Mouse (Mus musculus) forebrain, embryonic 14.5 days (tissue): ENCODE results near the gene Prmt3. TPM values are rescaled to one million over a fixed set of nuclear protein-coding genes. Genes with fewer than 3 reads are reported as not detected.

Experiments used
- ATAC-seq: fragments of 200-750 bp; cut with Nextera tagmentation; 2 replicates; pipeline ENCODE4 v1.8.0; 2017; ENCODE audit warnings: mild to moderate bottlenecking, moderate library complexity
- DNase-seq: peaks from one replicate; pipeline ENCODE4 v3.0.0-alpha.2; 2015; ENCODE audit warnings: low spot score
- H3K27ac ChIP-seq: fragments of 300-500 bp; sonication (generic); 2 replicates; pipeline ENCODE4 v1.5.1; 2014; ENCODE audit warnings: low read depth, mild to moderate bottlenecking, control low read depth, low read length, moderate library complexity
- H3K27me3 ChIP-seq: fragments of 300-500 bp; sonication (generic); replicated peaks from 2 replicates; pipeline ENCODE4 v1.6.1; 2014; ENCODE audit warnings: low read length, control low read depth, mixed read lengths; ENCODE audit not compliant: control insufficient read depth, insufficient read depth
- H3K36me3 ChIP-seq: fragments of 300-500 bp; sonication (generic); 2 replicates; pipeline ENCODE4 v1.6.1; 2014; ENCODE audit warnings: low read length, control low read depth; ENCODE audit not compliant: control insufficient read depth, insufficient read depth
- H3K4me1 ChIP-seq: fragments of 300-500 bp; sonication (generic); 2 replicates; pipeline ENCODE4 v1.6.1; 2014; ENCODE audit warnings: antibody characterized with exemption, low read length, control low read depth; ENCODE audit not compliant: control insufficient read depth, insufficient read depth
- H3K4me2 ChIP-seq: fragments of 300-500 bp; sonication (generic); 2 replicates; pipeline ENCODE4 v1.6.1; 2014; ENCODE audit warnings: mild to moderate bottlenecking, control low read depth, low read length
- H3K4me3 ChIP-seq: fragments of 300-500 bp; sonication (generic); 2 replicates; pipeline ENCODE4 v1.5.1; 2014; ENCODE audit warnings: low read depth, low read length, control low read depth
- H3K9ac ChIP-seq: fragments of 300-500 bp; sonication (generic); 2 replicates; pipeline ENCODE4 v1.6.1; 2014; ENCODE audit warnings: mild to moderate bottlenecking, low read length, control low read depth, moderate library complexity
- H3K9me3 ChIP-seq: fragments of 300-500 bp; sonication (generic); replicated peaks from 2 replicates; pipeline ENCODE4 v1.6.1; 2016; ENCODE audit warnings: low read length, control low read depth, mixed read lengths; ENCODE audit not compliant: control insufficient read depth
- WGBS: fragments of 180-500 bp; shearing (Covaris S2); extraction: QIAGEN DNeasy Blood & Tissue Kit; methylation state at CpG from one replicate; pipeline ENCODE4 v1.1.7; 2014; 5-methylcytosine and 5-hydroxymethylcytosine counted together
- polyA plus RNA-seq: library from polyadenylated mRNA; unstranded; fragments of >200 nt; fragmentation: Nextera tagmentation; extraction: Ambion mirVana; gene quantifications from 2 replicates; pipeline ENCODE4 v1.2.1, GENCODE M21; 2014

Prmt3 gene
- polyA plus RNA-seq, 1 experiment from 2014 or later: 50.2 TPM

DNA sequence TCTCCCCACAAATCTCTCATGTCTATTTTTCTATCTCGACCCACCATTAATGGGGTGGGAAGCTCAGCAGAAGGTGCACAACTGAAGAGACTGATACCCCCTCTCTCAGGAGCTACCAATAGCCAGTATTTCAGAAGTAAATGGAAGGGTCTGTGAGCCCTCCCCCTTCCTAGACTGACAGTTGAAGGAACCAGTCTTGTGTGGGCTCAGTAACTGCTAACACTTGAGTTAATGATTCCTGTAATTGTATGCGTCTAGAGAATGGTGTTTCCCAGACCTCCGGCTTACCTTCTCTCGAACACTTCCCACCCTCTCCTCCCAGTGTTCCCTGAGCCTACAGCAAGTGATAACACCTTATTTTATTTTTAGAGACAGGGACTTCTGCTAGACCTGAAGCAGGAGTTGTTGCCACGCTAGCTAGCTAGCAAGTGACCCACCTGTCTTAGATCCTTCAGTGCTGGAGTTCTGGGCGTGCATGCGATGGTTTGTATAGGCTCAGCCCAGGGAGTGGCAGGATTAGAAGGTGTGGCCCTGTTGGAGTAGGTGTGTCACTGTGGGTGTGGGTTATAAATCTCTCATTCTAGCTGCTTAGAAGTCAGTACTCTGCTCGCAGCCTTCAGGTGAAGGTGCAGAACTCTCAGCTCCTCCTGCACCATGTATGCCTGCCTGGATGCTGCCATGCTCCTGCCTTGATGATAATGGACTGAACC is 102.0 kb downstream of the Prmt3 start:
- Histone ChIP-seq H3K4me1 (peaks cover 14% of the 10 kb centered on the region), H3K36me3 (no peaks in the 10 kb centered on the region), H3K9ac (no peak overlapping the region), H3K27me3 (no peaks in the 10 kb centered on the region), H3K27ac (no peak overlapping the region), H3K9me3 (no peaks in the 10 kb centered on the region), H3K4me3 (no peak overlapping the region), H3K4me2 (no peak overlapping the region)
- WGBS: 82% methylated on average over 8 of the region's 8 CpGs
- DNase-seq (no peak), ATAC-seq (no peak)

- peak overlapping the region; percentile 60; the same call in 1 of the 2 replicates for H3K27ac ChIP-seq
- no peak overlapping the region for H3K9ac ChIP-seq
- H3K4me1 ChIP-seq: peaks cover 14% of the 10 kb centered on the region
- H3K27me3 ChIP-seq: no peaks in the 10 kb centered on the region
- peak; percentile 44 for DNase-seq
- H3K9me3 ChIP-seq: no peaks in the 10 kb centered on the region
- no peak overlapping the region for H3K4me3 ChIP-seq
- no peak overlapping the region for H3K4me2 ChIP-seq
- 21% methylated on average over 4 of the region's 4 CpGs for WGBS
- no peaks in the 10 kb centered on the region for H3K36me3 ChIP-seq
- peak; percentile 49; the same call in 1 of the 2 replicates for ATAC-seq
Observed at GRCm38 (mm10) chr7:49882288-49882687, 104.1 kb downstream of the Prmt3 start.

DNA sequence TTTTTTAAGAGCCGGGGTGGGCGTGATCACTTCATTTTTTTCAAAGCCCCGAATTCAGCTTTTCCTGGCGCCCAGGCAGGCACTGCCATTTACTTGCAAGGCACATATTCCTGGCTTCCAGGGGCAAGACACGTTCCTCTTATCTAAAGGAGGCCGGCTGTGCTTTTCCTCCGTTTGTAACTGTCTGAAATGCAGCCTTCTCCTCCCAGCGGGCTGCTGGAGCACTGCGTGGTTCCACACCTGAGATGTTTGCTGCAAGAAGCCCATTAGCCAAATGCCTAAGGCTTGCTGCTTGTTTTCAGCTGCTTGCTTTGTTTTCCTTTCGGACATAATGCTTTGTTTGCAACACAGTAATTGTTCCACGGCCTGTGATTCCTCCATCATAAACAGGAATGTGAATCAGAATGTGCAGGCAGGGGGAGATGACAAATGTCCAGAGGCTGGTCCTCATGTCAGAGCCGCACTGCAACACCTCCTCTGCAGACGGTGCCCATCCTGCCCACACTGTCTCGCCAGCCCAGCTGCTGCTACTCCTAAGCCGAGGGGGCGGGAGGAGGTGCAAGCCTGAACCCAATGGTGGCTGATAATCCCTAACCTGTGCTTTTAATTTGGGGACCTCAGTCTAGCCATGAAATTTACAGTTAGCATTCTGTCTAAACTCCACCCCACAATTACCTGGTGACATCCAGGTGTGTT is 104.7 kb downstream of the Prmt3 start:
- Histone ChIP-seq H3K4me2 (0 out of 2 replicates have a peak overlapping the region, but pooled peaks have one; percentile 12), H3K27ac (peak overlapping the region; percentile 65; the same call in 1 of the 2 replicates)
- ATAC-seq: peak; percentile 63

GRCm38 (mm10) chr7:49887776-49888390 is 109.7 kb downstream of the Prmt3 start:
- Histone ChIP-seq H3K9ac (no peak overlapping the region), H3K9me3 (no peaks in the 10 kb centered on the region), H3K4me2 (no peak overlapping the region), H3K27me3 (no peaks in the 10 kb centered on the region), H3K4me1 (no peaks in the 10 kb centered on the region; the same call in 1 of the 2 replicates), H3K27ac (no peak overlapping the region), H3K4me3 (no peak overlapping the region), H3K36me3 (no peaks in the 10 kb centered on the region)
- DNase-seq (no peak), ATAC-seq (no peak)
- WGBS: 83% methylated on average over 2 of the region's 2 CpGs

More for the DNA sequence above, 104.7 kb downstream of the Prmt3 start:
- 15% methylated on average over 16 of the region's 16 CpGs for WGBS
- Histone ChIP-seq H3K9me3 (no peaks in the 10 kb centered on the region), H3K4me3 (no peak overlapping the region), H3K9ac (peak overlapping the region; percentile 40; the same call in 1 of the 2 replicates), H3K36me3 (no peaks in the 10 kb centered on the region), H3K27me3 (no peaks in the 10 kb centered on the region), H3K4me1 (peaks cover 14% of the 10 kb centered on the region)
- peak; percentile 49 for DNase-seq

- DNase-seq (no peak), ATAC-seq (no peak)
- no peaks in the 10 kb centered on the region for H3K27me3 ChIP-seq
- 84% methylated on average over 2 of the region's 2 CpGs for WGBS
- H3K4me2 ChIP-seq: no peak overlapping the region
- H3K4me1 ChIP-seq: no peaks in the 10 kb centered on the region
- no peaks in the 10 kb centered on the region for H3K36me3 ChIP-seq
- no peaks in the 10 kb centered on the region for H3K9me3 ChIP-seq
- H3K27ac ChIP-seq: no peak overlapping the region
- H3K4me3 ChIP-seq: no peak overlapping the region
- H3K9ac ChIP-seq: no peak overlapping the region
Observed at GRCm38 (mm10) chr7:49894786-49895185, 116.6 kb downstream of the Prmt3 start.

DNA sequence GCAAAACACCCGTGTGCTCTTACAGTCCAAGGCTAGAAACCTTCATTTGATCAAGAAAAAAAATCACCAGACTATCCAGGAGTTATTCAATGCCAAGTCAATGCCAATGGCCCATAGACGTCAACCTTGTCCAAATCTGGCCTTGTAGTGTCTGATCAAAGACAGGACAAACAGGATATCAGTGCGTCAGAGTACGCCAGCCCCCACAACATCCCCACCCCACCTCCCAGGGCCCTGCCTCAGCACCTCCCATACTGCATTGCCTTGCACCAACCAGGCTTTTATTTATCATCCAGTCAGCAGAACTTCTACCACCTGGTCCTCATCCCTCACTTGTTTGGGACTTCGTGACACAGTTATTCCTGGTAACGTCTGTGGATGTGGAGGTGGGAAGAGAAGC is 117.2 kb downstream of the Prmt3 start:
- DNase-seq (no peak), ATAC-seq (no peak)
- Histone ChIP-seq H3K9ac (no peak overlapping the region), H3K27ac (no peak overlapping the region), H3K36me3 (no peaks in the 10 kb centered on the region), H3K9me3 (no peaks in the 10 kb centered on the region), H3K27me3 (no peaks in the 10 kb centered on the region), H3K4me1 (no peaks in the 10 kb centered on the region), H3K4me3 (no peak overlapping the region), H3K4me2 (no peak overlapping the region)
- 86% methylated on average over 6 of the region's 6 CpGs for WGBS

- peaks cover 34% of the 10 kb centered on the region for H3K27me3 ChIP-seq
- no peak overlapping the region for H3K27ac ChIP-seq
- DNase-seq: no peak
- H3K4me3 ChIP-seq: no peak overlapping the region
- 29% methylated on average over 9 of the region's 9 CpGs for WGBS
- H3K4me2 ChIP-seq: no peak overlapping the region
- no peaks in the 10 kb centered on the region for H3K4me1 ChIP-seq
- no peaks in the 10 kb centered on the region for H3K36me3 ChIP-seq
- H3K9me3 ChIP-seq: no peaks in the 10 kb centered on the region
- no peak for ATAC-seq
- H3K9ac ChIP-seq: no peak overlapping the region
Observed at GRCm38 (mm10) chr7:49902003-49902552, 123.9 kb downstream of the Prmt3 start.

- 2% methylated on average over 28 of the region's 28 CpGs for WGBS
- Histone ChIP-seq H3K4me1 (0 out of 2 replicates have a peak, but pooled peaks cover 2% of the 10 kb centered on the region), H3K36me3 (no peaks in the 10 kb centered on the region), H3K9me3 (no peaks in the 10 kb centered on the region), H3K27ac (no peak overlapping the region), H3K4me3 (no peak overlapping the region), H3K27me3 (peaks cover 79% of the 10 kb centered on the region), H3K4me2 (no peak overlapping the region), H3K9ac (no peak overlapping the region)
- DNase-seq (no peak), ATAC-seq (no peak)
Observed at GRCm38 (mm10) chr7:49907191-49908171, 129.3 kb downstream of the Prmt3 start.
